Mouse (Mus musculus): ENCODE measurements around the gene Fam53b.

GRCm38 (mm10) chr7:132668604-132669003, 145.1 kb downstream of the Fam53b start:
- TF ChIP-seq CTCF (IDR thresholded peaks at IDR 0.05; ENCODE audit: borderline replicate concordance, extremely low read depth, insufficient read depth, insufficient read length) (no peak), POLR2A (IDR thresholded peaks at IDR 0.05; ENCODE audit: borderline replicate concordance, extremely low read depth, insufficient read depth, insufficient read length, poor library complexity, severe bottlenecking) (no peak)

Measured in brain, embryonic 14.5 days (tissue).